Mouse (Mus musculus) heart, postnatal 4 days (tissue): ENCODE results near the gene Ifna9. TPM values are rescaled to one million over a fixed set of nuclear protein-coding genes. Genes with fewer than 3 reads are reported as not detected.
"Not testable (repeated sequence)": the region's sequence is repeated elsewhere in the genome, so short reads cannot be mapped to it uniquely, and the experiment has no call there.

Source experiments
- DNase-seq: peaks from one replicate; pipeline ENCODE4 v3.0.0; 2021
- total RNA-seq, 2 experiments: library from RNA; stranded (reverse); gene quantifications; 2 replicates each; pipeline ENCODE4 v1.2.3; 2021

The Ifna9 gene
- total RNA-seq = not detected

DNA sequence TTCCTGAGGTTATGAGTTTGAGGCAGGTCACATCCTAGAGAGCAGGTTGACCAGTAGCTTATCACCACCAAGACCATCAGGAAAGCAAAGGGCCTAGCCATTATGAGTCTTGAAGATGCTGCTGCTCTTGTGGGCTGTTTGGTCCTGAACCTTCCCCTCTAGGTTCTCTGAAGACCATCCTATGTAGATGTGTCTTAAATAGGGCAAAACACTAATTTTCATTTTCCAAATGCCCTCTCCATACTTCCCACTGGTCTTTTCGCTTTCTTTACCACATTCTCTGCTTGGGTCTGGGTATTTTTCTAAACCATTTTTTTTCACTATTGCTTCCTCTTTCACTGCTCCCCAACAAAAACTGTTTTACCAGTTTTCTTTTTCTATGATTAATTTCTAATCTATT lies at the start of gene Ifna9:
TSS of gene Ifna9 (minus strand) at position 101 of the 400 bp plus-strand sequence.
- DNase-seq = no peak

- DNase-seq = peak; percentile 99
These were observed 49.1 kb upstream of the Ifna9 start for GRCm38 (mm10) chr4:88641077-88641831.

DNA sequence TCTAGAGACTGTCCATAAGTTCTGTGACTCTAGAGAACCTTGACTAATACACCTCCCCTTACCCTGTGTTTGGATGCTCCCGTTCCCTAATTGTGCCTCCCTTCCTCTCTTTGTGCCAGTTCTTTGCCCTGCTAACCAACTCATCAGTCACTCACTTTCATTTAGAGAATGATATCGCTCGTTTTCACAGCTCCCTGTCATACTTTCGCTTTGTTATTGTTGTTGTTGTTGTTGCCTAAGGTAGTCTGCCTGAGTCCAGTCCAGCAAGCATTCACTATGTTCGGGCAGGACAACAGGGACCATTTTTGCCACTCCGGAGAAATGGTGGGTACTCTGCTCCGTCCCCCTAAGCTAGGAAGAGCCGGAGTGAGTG lies 48.5 kb upstream of the Ifna9 start:
- DNase-seq = no peak

- DNase-seq = no peak
These were observed 42.1 kb upstream of the Ifna9 start, which contains the start of gene C87499 for GRCm38 (mm10) chr4:88634311-88634710. Gene C87499, minus strand, starts transcription at chr4:88634411.

GRCm38 (mm10) chr4:88603276-88603675 lies 11.1 kb upstream of the Ifna9 start, which contains the start of gene Ifna12:
Gene Ifna12, minus strand, starts transcription at chr4:88603376.
- no peak for DNase-seq

DNA sequence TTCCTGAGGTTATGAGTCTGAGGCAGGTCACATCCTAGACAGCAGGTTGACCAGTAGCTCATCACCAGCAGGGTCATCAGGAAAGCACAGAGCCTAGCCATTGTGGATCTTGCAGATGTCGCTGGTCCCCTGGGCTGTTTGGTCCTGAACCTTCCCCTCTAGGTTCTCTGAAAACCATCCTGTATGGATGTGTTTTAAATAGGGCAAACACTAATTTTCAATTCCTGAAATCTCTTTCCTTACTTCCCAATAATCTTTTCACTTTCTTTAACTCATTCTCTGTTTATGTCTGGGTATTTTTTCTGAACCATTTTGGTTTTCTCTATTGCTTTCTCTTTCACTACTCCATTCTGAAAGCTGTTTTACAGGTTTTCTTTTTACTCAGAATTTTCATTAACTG lies 20.5 kb downstream of the Ifna9 start, which contains the start of gene Ifna14:
TSS of gene Ifna14 (minus strand) at position 101 of the 400 bp plus-strand sequence.
- DNase-seq = no peak

GRCm38 (mm10) chr4:88561791-88562190 lies 30.4 kb downstream of the Ifna9 start:
- no peak for DNase-seq

DNA sequence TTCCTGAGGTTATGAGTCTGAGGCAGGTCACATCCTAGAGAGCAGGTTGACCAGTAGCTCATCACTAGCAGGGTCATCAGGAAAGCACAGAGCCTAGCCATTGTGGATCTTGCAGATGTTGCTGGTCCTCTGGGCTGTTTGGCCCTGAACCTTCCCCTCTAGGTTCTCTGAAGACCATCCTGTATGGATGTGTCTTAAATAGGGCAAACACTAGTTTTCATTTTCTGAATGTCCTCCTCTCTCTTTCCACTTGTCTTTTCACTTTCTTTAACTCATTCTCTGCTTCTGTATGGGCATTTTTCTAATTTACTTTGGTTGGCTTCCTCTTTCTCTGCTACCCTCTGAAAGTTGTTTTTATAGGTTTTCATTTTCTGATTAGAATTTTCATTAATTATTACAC lies 34.0 kb downstream of the Ifna9 start, which contains the start of gene Ifna15:
TSS of gene Ifna15 (minus strand) at position 101 of the 400 bp plus-strand sequence.
- not testable (repeated sequence) for DNase-seq

- DNase-seq = peak; percentile 81
These were observed 41.8 kb downstream of the Ifna9 start for GRCm38 (mm10) chr4:88550161-88550945.

- DNase-seq = no peak
These were observed 44.2 kb downstream of the Ifna9 start for GRCm38 (mm10) chr4:88547986-88548385.

GRCm38 (mm10) chr4:88543649-88544234 lies 48.4 kb downstream of the Ifna9 start:
- no peak for DNase-seq

Other genes starting within 250 kb of the Ifna9 start
- 1 to 10 TPM; 4.7 to 4.8 TPM for gene Hacd4, start 153.5 kb downstream of the Ifna9 start, total RNA-seq
- not detected for gene Ifnb1, start 69.6 kb downstream of the Ifna9 start, total RNA-seq
- gene Ifna15, start 34.1 kb downstream of the Ifna9 start, total RNA-seq = not detected
- not detected for gene Ifna14, start 20.6 kb downstream of the Ifna9 start, total RNA-seq
- not detected for gene Ifna12, start 11.0 kb upstream of the Ifna9 start, total RNA-seq
- gene C87499, start 42.0 kb upstream of the Ifna9 start, total RNA-seq = not detected
- not detected for gene Ifna13, start 52.1 kb upstream of the Ifna9 start, total RNA-seq
- not detected for gene Ifna16, start 84.5 kb upstream of the Ifna9 start, total RNA-seq
- gene Ifna2, start 91.5 kb upstream of the Ifna9 start, total RNA-seq = not detected
- gene Ifnab, start 99.0 kb upstream of the Ifna9 start, total RNA-seq = not detected
- under 1 TPM; 0.36 to 0.52 TPM for gene Gm26566, start 129.4 kb upstream of the Ifna9 start, total RNA-seq
- 10 to 100 TPM; 89.6 to 91.9 TPM for gene Klhl9, start 130.1 kb upstream of the Ifna9 start, total RNA-seq
- not detected for gene Gm13271, start 162.5 kb upstream of the Ifna9 start, total RNA-seq
- gene Gm13283, start 167.7 kb upstream of the Ifna9 start, total RNA-seq = not detected
- gene Gm13290, start 181.4 kb upstream of the Ifna9 start, total RNA-seq = not detected
- not detected for gene Gm13289, start 184.5 kb upstream of the Ifna9 start, total RNA-seq
- gene Gm13272, start 187.5 kb upstream of the Ifna9 start, total RNA-seq = not detected
- under 1 TPM in 1 of 2 experiments, not detected in 1; 0.23 TPM for gene Ifnz, start 189.7 kb upstream of the Ifna9 start, total RNA-seq
- gene Gm13276, start 193.3 kb upstream of the Ifna9 start, total RNA-seq = not detected
- gene Gm13277, start 196.2 kb upstream of the Ifna9 start, total RNA-seq = not detected
- gene Gm13278, start 199.2 kb upstream of the Ifna9 start, total RNA-seq = not detected
- gene Gm13275, start 202.1 kb upstream of the Ifna9 start, total RNA-seq = not detected
- gene Gm13279, start 205.0 kb upstream of the Ifna9 start, total RNA-seq = not detected
- gene Gm13285, start 207.3 kb upstream of the Ifna9 start, total RNA-seq = under 1 TPM in 1 of 2 experiments, not detected in 1; 0.31 TPM
- gene Gm13287, start 210.9 kb upstream of the Ifna9 start, total RNA-seq = not detected
- under 1 TPM in 1 of 2 experiments, not detected in 1; 0.14 TPM for gene Gm13288, start 213.1 kb upstream of the Ifna9 start, total RNA-seq
- gene Ifna7, start 223.8 kb upstream of the Ifna9 start, total RNA-seq = not detected
- not detected for gene Ifna11, start 227.6 kb upstream of the Ifna9 start, total RNA-seq
- gene Ifna6, start 235.0 kb upstream of the Ifna9 start, total RNA-seq = not detected
- gene Ifna5, start 243.1 kb upstream of the Ifna9 start, total RNA-seq = not detected
- gene Ifna4, start 249.5 kb upstream of the Ifna9 start, total RNA-seq = not detected